ENCODE assay signal across 17 mouse cellular contexts in genomic region chr11:87728850-87729592, GRCm38 (mm10). TPM values are rescaled to one million over a fixed set of nuclear protein-coding genes. Genes with fewer than 3 reads are reported as not detected.
DNase-seq lines count a peak whose midpoint lies in the region; ATAC-seq lines count a peak whose summit lies in the region.
"Had no signal": no experiment of that assay in that cellular context is flagged by ENCODE, and none has a peak within 500 bp of the region (broad histone marks: within the 10 kb centered on the region; RNA-seq: fewer than 3 reads in every experiment).

No protein-coding gene starts in this region.

- H3K36me3 ChIP-seq in heart, embryonic 11.5 days (ENCODE audit: control insufficient read depth, insufficient read depth, low read length) = no peaks in the 10 kb centered on the region
- no peaks in the 10 kb centered on the region for H3K36me3 ChIP-seq in intestine, embryonic 16.5 days (ENCODE audit: control insufficient read depth, insufficient read depth, low read length)
- H3K36me3 ChIP-seq: embryonic facial prominence, embryonic 15.5 days; forebrain, embryonic 15.5 days; limb, embryonic 15.5 days; neural tube, embryonic 13.5 days had no signal

- no peak for DNase-seq in heart, postnatal 36 days
- peak; percentile 34 to 46 for DNase-seq in spleen, postnatal 10 days (ENCODE audit: low spot score in 2 of 2)
- no peak for DNase-seq in spleen, adult 18-20 months
- peak; percentile 72 for DNase-seq in liver
- DNase-seq: cerebellum, adult 11 months; gastrocnemius, adult 2 months; heart, postnatal 14 days; kidney, adult 8-10 months; kidney, postnatal 25 days; lung, postnatal 10 days had no signal

- WGBS in heart, embryonic 11.5 days (ENCODE audit: insufficient replicate concordance) = 57% methylated on average over 18 of the region's 18 CpGs
- WGBS in intestine, embryonic 16.5 days = 56% methylated on average over 18 of the region's 18 CpGs

- no peaks in the 10 kb centered on the region for H3K9me3 ChIP-seq in heart, embryonic 11.5 days (replicated peaks; ENCODE audit: control insufficient read depth, low read length)
- H3K9me3 ChIP-seq in intestine, embryonic 16.5 days (ENCODE audit: control insufficient read depth, low read length) = no peaks in the 10 kb centered on the region
- H3K9me3 ChIP-seq: embryonic facial prominence, embryonic 15.5 days; forebrain, embryonic 15.5 days; limb, embryonic 15.5 days; neural tube, embryonic 13.5 days had no signal

- H3K9ac ChIP-seq in heart, embryonic 11.5 days (ENCODE audit: low read depth, low read length) = peak overlapping the region; percentile 44; the same call in 1 of the 2 replicates
- no peak overlapping the region for H3K9ac ChIP-seq in intestine, embryonic 16.5 days (ENCODE audit: low read depth, low read length)
- H3K9ac ChIP-seq: embryonic facial prominence, embryonic 15.5 days; forebrain, embryonic 15.5 days; limb, embryonic 15.5 days; neural tube, embryonic 13.5 days had no signal

- intact Hi-C loops in heart, postnatal 36 days (cut with DNase I) = no loop called here

- peak overlapping the region; percentile 92 for H3K27ac ChIP-seq in heart, embryonic 11.5 days (ENCODE audit: low read depth, low read length)
- H3K27ac ChIP-seq in intestine, embryonic 16.5 days (ENCODE audit: low read length) = no peak overlapping the region
- H3K27ac ChIP-seq: embryonic facial prominence, embryonic 15.5 days; forebrain, embryonic 15.5 days; gastrocnemius, adult 2 months; limb, embryonic 15.5 days; neural tube, embryonic 13.5 days had no signal

- peak; percentile 11; the same call in 1 of the 2 replicates for ATAC-seq in heart, embryonic 11.5 days (replicated peaks; ENCODE audit: insufficient number of reproducible peaks, low FRiP score, low TSS enrichment)
- no peak for ATAC-seq in intestine, embryonic 16.5 days
- no peak; the same call in 1 of the 2 replicates for ATAC-seq in erythroid progenitor cell, adult 5-6 weeks (replicated peaks; ENCODE audit: low FRiP score, poor library complexity, severe bottlenecking)
- ATAC-seq: forebrain, embryonic 15.5 days had no signal

- H3K27me3 ChIP-seq in heart, embryonic 11.5 days (ENCODE audit: control insufficient read depth, insufficient read depth, low read length) = no peaks in the 10 kb centered on the region
- H3K27me3 ChIP-seq in intestine, embryonic 16.5 days (replicated peaks; ENCODE audit: control insufficient read depth, insufficient read depth, low read length) = no peaks in the 10 kb centered on the region
- H3K27me3 ChIP-seq: embryonic facial prominence, embryonic 15.5 days; forebrain, embryonic 15.5 days; limb, embryonic 15.5 days; neural tube, embryonic 13.5 days had no signal

- no peak overlapping the region for H3K4me3 ChIP-seq in heart, embryonic 11.5 days (ENCODE audit: low read depth, low read length)
- H3K4me3 ChIP-seq in intestine, embryonic 16.5 days (ENCODE audit: low read length) = no peak overlapping the region
- H3K4me3 ChIP-seq: embryonic facial prominence, embryonic 15.5 days; forebrain, embryonic 15.5 days; gastrocnemius, adult 2 months; limb, embryonic 15.5 days; neural tube, embryonic 13.5 days had no signal

- peaks cover 26% of the 10 kb centered on the region for H3K4me1 ChIP-seq in heart, embryonic 11.5 days (ENCODE audit: control insufficient read depth, insufficient read depth, low read length)
- peaks cover 20% of the 10 kb centered on the region for H3K4me1 ChIP-seq in intestine, embryonic 16.5 days (ENCODE audit: control insufficient read depth, insufficient read depth, low read length)

- H3K4me2 ChIP-seq in heart, embryonic 11.5 days = peak overlapping the region; percentile 49
- no peak overlapping the region for H3K4me2 ChIP-seq in intestine, embryonic 16.5 days (ENCODE audit: low read depth, low read length)
- H3K4me2 ChIP-seq: embryonic facial prominence, embryonic 15.5 days; forebrain, embryonic 15.5 days; limb, embryonic 15.5 days; neural tube, embryonic 13.5 days had no signal

RNA-seq across cellular contexts. Expression of gene Supt4a, which starts 8.3 kb away (rescaled TPM):
- polyA plus RNA-seq in heart, embryonic 11.5 days (2014; fragmentation: Nextera tagmentation; extraction: Ambion mirVana) = 114 and 120 TPM in 2 replicates
- 10 to 100 TPM; 46.5 to 55.3 TPM for total RNA-seq in heart, postnatal 36 days (2021)
- 108 and 111 TPM in 2 replicates for polyA plus RNA-seq in intestine, embryonic 16.5 days (2015; fragmentation: Nextera tagmentation; extraction: Ambion mirVana)
- total RNA-seq in erythroid progenitor cell, adult 5-6 weeks (2015; ENCODE audit: low replicate concordance) = 101 and 170 TPM in 2 replicates
- total RNA-seq in erythroid progenitor cell, adult 5-6 weeks (2017; ENCODE audit: low replicate concordance) = 27.0 and 66.5 TPM in 2 replicates

RNA-seq across cellular contexts. Expression of gene Tspoap1, which starts 31.3 kb away (rescaled TPM):
- 0.72 and 1.2 TPM in 2 replicates for polyA plus RNA-seq in heart, embryonic 11.5 days (2014; fragmentation: Nextera tagmentation; extraction: Ambion mirVana)
- under 1 TPM in 1 of 2 experiments, not detected in 1; 0.08 TPM for total RNA-seq in heart, postnatal 36 days (2021)
- polyA plus RNA-seq in intestine, embryonic 16.5 days (2015; fragmentation: Nextera tagmentation; extraction: Ambion mirVana) = 0.83 and 1.2 TPM in 2 replicates
- total RNA-seq in erythroid progenitor cell, adult 5-6 weeks (2015; ENCODE audit: low replicate concordance) = 6.7 and 8.6 TPM in 2 replicates
- 9.2 and 21.3 TPM in 2 replicates for total RNA-seq in erythroid progenitor cell, adult 5-6 weeks (2017; ENCODE audit: low replicate concordance)
- total RNA-seq: gastrocnemius, adult 2 months had no signal

Comparison
In these comparisons a context has a peak if more than half of its experiments do, and no peak if none do; other contexts are left out.
1. DNase-seq: peak in spleen, postnatal 10 days (2 of 2) and liver (single experiment); none in heart, postnatal 36 days (0 of 2) and spleen, adult 18-20 months (0 of 2).
2. RNA of gene Tspoap1, which starts 31.3 kb away (total RNA-seq): 6.7 to 21.3 TPM in erythroid progenitor cell, adult 5-6 weeks; 0.08 TPM in heart, postnatal 36 days; every median in the first group is over 4 times any median in the second.